Mouse (Mus musculus) hindbrain, embryonic 16.5 days (tissue): ENCODE measurements around the gene Hsd17b2. TPM values are rescaled to one million over a fixed set of nuclear protein-coding genes. Genes with fewer than 3 reads are reported as not detected.

ENCODE experiments used
- ATAC-seq: fragments of 200-750 bp; cut with Nextera tagmentation; 2 replicates; pipeline ENCODE4 v1.8.0; 2017; ENCODE audit warnings: moderate TSS enrichment, moderate library complexity
- H3K27ac ChIP-seq: fragments of 300-500 bp; sonication (generic); 2 replicates; pipeline ENCODE4 v1.5.1; 2014; ENCODE audit warnings: low read depth, mild to moderate bottlenecking, control low read depth, low read length, moderate library complexity
- H3K27me3 ChIP-seq: fragments of 300-500 bp; sonication (generic); replicated peaks from 2 replicates; pipeline ENCODE4 v1.6.1; 2014; ENCODE audit warnings: low read length; ENCODE audit not compliant: control insufficient read depth, insufficient read depth
- H3K36me3 ChIP-seq: fragments of 300-500 bp; sonication (generic); 2 replicates; pipeline ENCODE4 v1.6.1; 2014; ENCODE audit warnings: mild to moderate bottlenecking, low read length, moderate library complexity, mixed read lengths; ENCODE audit not compliant: control insufficient read depth, insufficient read depth
- H3K4me1 ChIP-seq: fragments of 300-500 bp; sonication (generic); 2 replicates; pipeline ENCODE4 v1.6.1; 2014; ENCODE audit warnings: low read depth, low read length; ENCODE audit not compliant: control insufficient read depth, insufficient read depth
- H3K4me2 ChIP-seq: fragments of 300-500 bp; sonication (generic); 2 replicates; pipeline ENCODE4 v1.6.1; 2014; ENCODE audit warnings: mild to moderate bottlenecking, low read length, control low read depth, moderate library complexity
- H3K4me3 ChIP-seq: fragments of 300-500 bp; sonication (generic); 2 replicates; pipeline ENCODE4 v1.5.1; 2014; ENCODE audit warnings: mild to moderate bottlenecking, low read length, control low read depth, moderate library complexity
- H3K9ac ChIP-seq: fragments of 300-500 bp; sonication (generic); 2 replicates; pipeline ENCODE4 v1.6.1; 2014; ENCODE audit warnings: low read depth, mild to moderate bottlenecking, control low read depth, low read length, moderate library complexity
- H3K9me3 ChIP-seq: fragments of 300-500 bp; sonication (generic); 2 replicates; pipeline ENCODE4 v1.6.1; 2014; ENCODE audit warnings: mild to moderate bottlenecking, low read length, moderate library complexity; ENCODE audit not compliant: control insufficient read depth
- WGBS: fragments of 180-500 bp; shearing (Covaris S2); extraction: QIAGEN DNeasy Blood & Tissue Kit; methylation state at CpG from one replicate; pipeline ENCODE4 v1.1.7; 2014; 5-methylcytosine and 5-hydroxymethylcytosine counted together
- polyA plus RNA-seq: library from polyadenylated mRNA; unstranded; fragments of >200 nt; fragmentation: Nextera tagmentation; extraction: Ambion mirVana; gene quantifications from 2 replicates; pipeline ENCODE4 v1.2.1, GENCODE M21; 2015

The Hsd17b2 gene
- polyA plus RNA-seq, 1 experiment from 2014 or later, result 0.73 TPM

DNA sequence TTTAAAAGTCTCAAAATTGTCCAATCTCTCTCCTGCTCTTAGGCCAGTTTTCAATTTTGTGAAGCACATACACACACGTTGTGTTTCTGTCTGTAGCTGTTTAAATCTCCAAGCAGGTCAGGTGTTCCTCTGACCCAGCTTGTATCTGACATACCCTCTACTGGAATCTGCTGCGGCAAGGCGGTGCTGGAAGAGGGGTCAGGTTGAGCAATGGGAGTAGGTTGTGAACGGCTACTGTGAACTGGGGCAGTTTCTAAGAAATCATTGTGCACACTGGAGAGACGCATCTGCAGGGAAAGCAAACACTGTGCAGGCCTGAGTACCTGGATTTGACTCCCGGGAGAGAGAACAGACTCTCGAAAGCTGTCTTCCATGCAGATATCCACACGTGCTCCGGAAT lies 25.2 kb upstream of the Hsd17b2 start:
- H3K9me3 ChIP-seq, result no peaks in the 10 kb centered on the region
- H3K27ac ChIP-seq, result no peak overlapping the region
- no peaks in the 10 kb centered on the region for H3K36me3 ChIP-seq
- H3K4me3 ChIP-seq, result no peak overlapping the region
- H3K4me1 ChIP-seq, result no peaks in the 10 kb centered on the region; the same call in 1 of the 2 replicates
- H3K4me2 ChIP-seq, result no peak overlapping the region
- no peak for ATAC-seq
- H3K27me3 ChIP-seq, result no peaks in the 10 kb centered on the region
- WGBS, result 82% methylated on average over 9 of the region's 9 CpGs
- H3K9ac ChIP-seq, result no peak overlapping the region

DNA sequence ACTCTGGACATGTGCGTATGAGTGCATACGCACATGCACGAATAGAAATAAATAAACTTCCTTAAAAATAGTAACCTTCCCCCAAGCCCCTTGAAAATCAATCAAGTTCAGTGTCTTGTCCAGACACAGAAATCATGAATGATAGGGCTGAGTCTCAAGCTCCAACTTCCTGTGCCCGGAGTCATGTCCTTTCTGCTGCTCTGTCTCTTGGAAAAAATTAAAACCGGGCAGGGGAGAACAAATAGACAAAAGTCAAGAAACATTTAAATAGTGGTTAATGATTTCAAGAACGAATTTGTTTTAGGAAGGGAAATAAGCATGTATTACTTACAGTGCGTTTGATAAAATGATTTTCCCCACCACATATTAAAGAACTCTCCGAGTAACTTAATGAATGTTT lies 24.7 kb upstream of the Hsd17b2 start:
- Histone ChIP-seq H3K27ac (no peak overlapping the region), H3K36me3 (no peaks in the 10 kb centered on the region), H3K4me3 (no peak overlapping the region), H3K9me3 (no peaks in the 10 kb centered on the region), H3K4me1 (no peaks in the 10 kb centered on the region; the same call in 1 of the 2 replicates), H3K27me3 (no peaks in the 10 kb centered on the region), H3K4me2 (no peak overlapping the region), H3K9ac (no peak overlapping the region)
- 79% methylated on average over 8 of the region's 8 CpGs for WGBS
- no peak for ATAC-seq

DNA sequence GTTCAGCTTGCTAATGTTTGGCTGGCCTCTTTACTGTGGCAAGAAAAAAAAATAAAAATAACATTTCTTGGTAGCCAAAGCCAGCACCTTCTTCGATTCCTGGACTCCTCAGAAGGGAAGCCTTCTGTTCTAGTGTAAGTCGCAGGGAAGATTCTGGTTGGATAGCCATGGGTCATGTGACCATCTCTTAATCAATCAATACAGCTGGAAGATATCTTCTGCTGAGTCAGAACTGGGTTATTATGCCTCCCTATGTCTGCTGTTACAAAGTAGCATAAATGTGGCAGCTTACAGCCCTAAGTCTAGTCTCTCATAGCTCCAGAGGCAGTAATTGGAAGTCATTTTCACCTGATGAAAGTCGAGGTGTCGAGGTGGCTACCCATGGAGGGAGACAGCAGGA lies 23.1 kb upstream of the Hsd17b2 start:
- H3K27ac ChIP-seq, result no peak overlapping the region
- no peaks in the 10 kb centered on the region for H3K27me3 ChIP-seq
- H3K4me1 ChIP-seq, result no peaks in the 10 kb centered on the region
- H3K4me3 ChIP-seq, result no peak overlapping the region
- H3K36me3 ChIP-seq, result no peaks in the 10 kb centered on the region
- ATAC-seq, result no peak
- no peaks in the 10 kb centered on the region for H3K9me3 ChIP-seq
- 84% methylated on average over 4 of the region's 4 CpGs for WGBS
- H3K4me2 ChIP-seq, result no peak overlapping the region
- no peak overlapping the region for H3K9ac ChIP-seq

DNA sequence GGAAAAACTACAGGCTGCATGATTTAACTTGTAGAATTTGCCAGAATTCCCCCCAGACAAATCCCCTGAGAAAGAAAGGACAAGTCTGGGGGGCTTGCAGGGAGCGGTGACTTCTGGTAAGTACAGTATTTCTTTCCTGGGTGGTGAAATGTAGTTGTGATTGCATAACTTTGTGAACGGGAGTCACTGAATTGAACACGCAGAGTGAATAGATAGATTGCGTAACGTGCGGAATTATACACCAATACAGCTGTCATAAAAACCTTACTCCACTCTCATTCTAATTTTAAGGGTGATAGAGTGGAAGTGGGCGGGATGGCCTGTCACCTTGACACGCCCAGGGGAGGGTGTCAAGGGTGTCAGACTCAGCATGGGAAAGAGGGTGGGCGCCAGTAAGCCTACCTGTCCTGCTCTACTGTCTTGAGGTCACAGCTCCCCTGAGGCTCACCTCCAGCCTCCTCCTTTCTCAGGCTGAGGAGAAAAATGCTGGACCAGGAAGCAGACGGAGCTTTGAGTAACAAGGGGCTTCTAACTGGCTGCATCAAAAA lies 17.7 kb upstream of the Hsd17b2 start:
- Histone ChIP-seq H3K4me1 (no peaks in the 10 kb centered on the region), H3K4me2 (no peak overlapping the region), H3K27me3 (no peaks in the 10 kb centered on the region), H3K4me3 (no peak overlapping the region), H3K9ac (no peak overlapping the region), H3K36me3 (no peaks in the 10 kb centered on the region), H3K27ac (no peak overlapping the region), H3K9me3 (no peaks in the 10 kb centered on the region)
- no peak for ATAC-seq
- WGBS, result 84% methylated on average over 10 of the region's 10 CpGs

DNA sequence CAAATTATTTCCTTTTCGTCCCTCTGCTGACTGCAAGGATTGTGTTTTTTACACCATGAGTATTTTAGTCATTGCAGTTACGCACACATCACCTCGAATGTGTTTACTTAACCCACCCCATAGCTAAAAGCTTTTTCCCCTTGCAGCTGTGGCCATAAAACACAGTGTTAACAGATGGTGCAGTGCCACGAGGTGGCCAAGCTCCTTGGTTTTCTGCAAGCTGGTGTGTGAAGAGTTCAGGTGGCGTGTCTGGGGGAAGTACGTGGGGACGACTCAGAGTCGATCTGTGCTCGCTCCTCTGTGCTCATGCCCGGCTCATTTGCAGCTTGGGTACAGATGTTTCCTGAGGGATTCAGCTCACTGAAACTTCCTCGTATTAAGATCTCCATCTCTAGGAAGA lies 17.2 kb upstream of the Hsd17b2 start:
- no peak overlapping the region for H3K4me3 ChIP-seq
- H3K27me3 ChIP-seq, result no peaks in the 10 kb centered on the region
- no peak overlapping the region for H3K9ac ChIP-seq
- ATAC-seq, result no peak
- 73% methylated on average over 11 of the region's 11 CpGs for WGBS
- H3K4me2 ChIP-seq, result no peak overlapping the region
- no peaks in the 10 kb centered on the region for H3K36me3 ChIP-seq
- no peaks in the 10 kb centered on the region for H3K4me1 ChIP-seq
- no peak overlapping the region for H3K27ac ChIP-seq
- H3K9me3 ChIP-seq, result no peaks in the 10 kb centered on the region

DNA sequence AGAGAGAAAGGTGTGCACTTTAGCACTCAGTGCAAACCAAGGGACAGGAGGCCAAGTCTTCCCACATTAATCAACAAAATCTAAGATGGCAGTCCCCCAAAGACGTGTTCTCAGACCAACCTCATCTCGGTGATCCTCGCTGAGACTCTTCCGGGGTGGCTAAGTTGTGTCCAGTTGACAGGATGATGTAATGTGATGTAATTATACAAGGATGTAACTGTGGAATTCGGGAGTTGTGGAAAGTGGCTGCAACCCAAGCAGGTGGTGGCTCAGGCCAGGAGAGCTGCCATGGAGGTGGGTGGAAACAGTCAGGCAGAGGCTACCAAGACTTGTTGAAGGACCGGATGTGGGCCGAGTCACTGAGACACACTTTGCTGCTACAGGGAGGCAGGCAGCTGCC lies 13.8 kb upstream of the Hsd17b2 start:
- H3K27me3 ChIP-seq, result no peaks in the 10 kb centered on the region
- WGBS, result 85% methylated on average over 7 of the region's 7 CpGs
- ATAC-seq, result no peak
- H3K9ac ChIP-seq, result no peak overlapping the region
- no peak overlapping the region for H3K4me2 ChIP-seq
- H3K36me3 ChIP-seq, result no peaks in the 10 kb centered on the region
- H3K4me3 ChIP-seq, result no peak overlapping the region
- H3K27ac ChIP-seq, result no peak overlapping the region
- no peaks in the 10 kb centered on the region for H3K9me3 ChIP-seq
- H3K4me1 ChIP-seq, result no peaks in the 10 kb centered on the region

DNA sequence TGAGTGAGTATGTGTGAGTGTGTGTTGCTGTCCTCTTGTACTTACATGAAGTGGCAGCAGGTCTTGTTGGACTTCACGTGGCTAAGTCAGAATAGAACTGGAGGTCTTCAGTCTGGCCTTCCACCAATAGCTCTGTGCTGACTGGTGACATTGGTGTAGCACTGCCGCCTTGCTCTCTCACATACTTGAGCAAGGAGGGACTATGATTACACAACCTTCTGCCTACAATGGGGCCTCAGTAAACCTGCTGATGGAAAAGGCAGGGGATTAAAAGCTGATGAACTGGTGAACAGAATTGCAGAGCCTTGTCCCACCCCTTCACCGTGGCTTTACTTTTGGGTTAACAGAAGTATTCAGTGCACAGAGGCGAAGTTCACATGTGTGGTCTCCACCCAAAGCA lies 9.6 kb upstream of the Hsd17b2 start:
- Histone ChIP-seq H3K27ac (no peak overlapping the region), H3K4me1 (no peaks in the 10 kb centered on the region), H3K9ac (no peak overlapping the region), H3K4me3 (no peak overlapping the region), H3K9me3 (no peaks in the 10 kb centered on the region; the same call in 1 of the 2 replicates), H3K36me3 (no peaks in the 10 kb centered on the region), H3K27me3 (no peaks in the 10 kb centered on the region), H3K4me2 (no peak overlapping the region)
- ATAC-seq, result no peak
- 91% methylated on average over 4 of the region's 4 CpGs for WGBS

DNA sequence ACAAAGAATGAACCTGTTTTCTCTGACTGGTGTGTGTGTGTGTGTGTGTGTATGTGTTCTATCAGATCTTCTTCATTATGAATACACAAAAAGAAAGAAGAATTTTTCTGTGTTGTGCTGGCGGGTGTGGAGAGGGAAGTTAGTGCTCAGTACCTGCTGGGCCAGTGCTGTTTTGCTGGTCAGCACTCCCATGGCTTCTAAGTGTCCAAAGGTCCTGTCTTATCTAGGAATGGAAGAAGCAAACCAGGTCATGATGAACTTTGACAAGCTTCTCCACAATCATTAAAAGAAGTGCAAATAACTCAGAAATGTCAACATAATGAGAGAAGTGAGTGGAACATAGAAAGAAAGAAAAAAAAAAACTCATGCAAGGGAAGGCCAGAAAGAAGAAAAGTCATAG lies 6.1 kb upstream of the Hsd17b2 start:
- 100% methylated on average over 1 of the region's 1 CpGs for WGBS
- H3K4me2 ChIP-seq, result no peak overlapping the region
- no peaks in the 10 kb centered on the region for H3K4me1 ChIP-seq
- H3K9ac ChIP-seq, result no peak overlapping the region
- no peak overlapping the region for H3K27ac ChIP-seq
- ATAC-seq, result no peak
- no peaks in the 10 kb centered on the region for H3K36me3 ChIP-seq
- no peaks in the 10 kb centered on the region; the same call in 1 of the 2 replicates for H3K9me3 ChIP-seq
- no peaks in the 10 kb centered on the region for H3K27me3 ChIP-seq
- H3K4me3 ChIP-seq, result no peak overlapping the region

DNA sequence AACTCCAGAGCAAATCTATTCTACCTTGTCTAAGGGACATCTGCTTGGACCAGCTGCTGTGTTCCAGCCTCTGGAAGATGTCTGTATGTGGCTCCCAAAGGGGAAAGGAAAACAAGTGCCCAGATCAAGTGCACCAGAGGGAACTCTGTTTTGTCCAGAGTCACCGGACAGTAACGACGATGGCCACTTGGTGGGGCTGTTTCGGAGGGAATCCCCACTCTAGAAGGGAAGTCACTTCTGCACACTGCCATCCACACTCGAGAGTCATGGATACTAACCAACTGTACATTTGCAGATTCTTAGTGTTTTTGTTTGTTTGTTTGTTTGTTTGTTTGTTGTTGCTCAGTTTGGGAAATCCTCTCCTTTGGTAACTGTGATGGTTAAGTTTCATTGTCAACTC lies 4.5 kb upstream of the Hsd17b2 start:
- Histone ChIP-seq H3K9ac (no peak overlapping the region), H3K4me3 (no peak overlapping the region), H3K27me3 (no peaks in the 10 kb centered on the region), H3K9me3 (no peaks in the 10 kb centered on the region; the same call in 1 of the 2 replicates), H3K4me1 (peaks cover 3% of the 10 kb centered on the region), H3K36me3 (no peaks in the 10 kb centered on the region), H3K27ac (no peak overlapping the region), H3K4me2 (no peak overlapping the region)
- ATAC-seq, result no peak
- 52% methylated on average over 5 of the region's 5 CpGs for WGBS

DNA sequence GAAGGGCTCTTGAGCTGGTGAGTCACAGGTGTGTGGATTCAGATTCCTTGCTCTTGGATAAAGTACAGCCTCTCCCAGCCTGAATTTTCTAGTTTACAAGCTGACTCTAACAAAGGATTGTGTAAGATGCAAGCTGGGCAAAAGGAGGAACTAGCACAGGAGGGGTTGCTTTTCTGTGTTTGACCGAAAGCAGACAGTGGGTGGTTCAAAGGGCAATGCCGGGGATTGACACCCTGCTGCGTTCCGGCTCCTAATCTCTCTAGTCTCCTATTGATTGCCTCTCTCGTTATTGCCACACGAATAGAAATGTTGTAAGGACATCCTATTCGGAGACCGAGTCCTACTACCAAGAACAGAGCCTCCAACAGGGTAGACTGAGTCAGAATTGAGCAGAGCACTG lies 1.0 kb upstream of the Hsd17b2 start:
- Histone ChIP-seq H3K4me3 (no peak overlapping the region), H3K27ac (no peak overlapping the region), H3K27me3 (no peaks in the 10 kb centered on the region), H3K9ac (no peak overlapping the region), H3K4me2 (no peak overlapping the region), H3K4me1 (peaks cover 3% of the 10 kb centered on the region), H3K36me3 (no peaks in the 10 kb centered on the region), H3K9me3 (no peaks in the 10 kb centered on the region)
- WGBS, result 49% methylated on average over 8 of the region's 8 CpGs
- no peak for ATAC-seq
